Mouse (Mus musculus) right cerebral cortex, postnatal 25 days (tissue): ENCODE data around the gene Nr5a1.

Source experiments
- DNase-seq: peaks from one replicate; pipeline ENCODE4 v3.0.0; 2022

Gene Nr5a1

GRCm38 (mm10) chr2:38714324-38714723, at the start of gene Nr5a1:
Gene Nr5a1 (minus strand): TSS chr2:38714542.
- DNase-seq, result no peak

- no peak for DNase-seq
Observed at GRCm38 (mm10) chr2:38739847-38740246, 25.5 kb upstream of the Nr5a1 start.

DNA sequence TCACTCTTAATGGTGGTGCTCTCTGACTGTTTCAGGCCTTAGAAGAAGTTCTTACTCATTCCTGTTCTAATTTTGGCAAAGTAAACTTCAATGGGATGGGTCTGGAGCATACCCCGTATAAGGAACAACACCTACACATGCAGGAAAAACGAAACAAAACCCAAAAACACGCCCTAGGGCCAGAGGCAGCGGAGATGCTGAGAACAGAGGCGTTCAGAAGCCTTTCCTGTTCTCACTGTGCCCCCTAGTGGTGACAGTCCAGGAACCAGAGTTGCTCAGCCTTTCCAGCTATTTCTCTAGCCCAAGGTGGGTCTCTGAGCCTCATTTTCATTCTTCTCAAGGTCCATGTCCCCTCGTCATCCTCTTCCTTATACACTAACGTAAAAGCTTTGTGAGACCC, 25.1 kb upstream of the Nr5a1 start:
- peak; percentile 73 for DNase-seq

GRCm38 (mm10) chr2:38738601-38739301, 24.4 kb upstream of the Nr5a1 start:
- no peak for DNase-seq

- no peak for DNase-seq
Observed at GRCm38 (mm10) chr2:38735740-38736139, 21.4 kb upstream of the Nr5a1 start.

DNA sequence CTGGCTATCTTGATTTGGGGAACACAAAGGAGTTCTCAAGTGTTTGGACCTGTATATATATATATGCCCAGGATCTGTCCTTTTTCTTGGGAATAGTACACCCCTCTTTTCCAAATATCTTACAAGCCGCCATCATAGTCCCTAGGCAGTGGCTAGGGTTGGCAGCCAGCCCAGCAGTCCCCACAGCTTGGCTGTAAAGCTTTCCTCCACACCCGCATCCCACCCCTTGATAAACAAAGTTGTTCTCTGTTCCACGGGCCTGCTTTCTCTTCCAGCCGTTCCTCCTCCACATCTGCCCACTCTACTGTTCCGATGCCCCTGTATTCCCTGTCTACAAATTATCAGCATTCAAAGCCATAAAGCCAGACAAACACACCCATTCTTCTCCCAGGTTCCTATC, 20.4 kb upstream of the Nr5a1 start:
- no peak for DNase-seq

DNA sequence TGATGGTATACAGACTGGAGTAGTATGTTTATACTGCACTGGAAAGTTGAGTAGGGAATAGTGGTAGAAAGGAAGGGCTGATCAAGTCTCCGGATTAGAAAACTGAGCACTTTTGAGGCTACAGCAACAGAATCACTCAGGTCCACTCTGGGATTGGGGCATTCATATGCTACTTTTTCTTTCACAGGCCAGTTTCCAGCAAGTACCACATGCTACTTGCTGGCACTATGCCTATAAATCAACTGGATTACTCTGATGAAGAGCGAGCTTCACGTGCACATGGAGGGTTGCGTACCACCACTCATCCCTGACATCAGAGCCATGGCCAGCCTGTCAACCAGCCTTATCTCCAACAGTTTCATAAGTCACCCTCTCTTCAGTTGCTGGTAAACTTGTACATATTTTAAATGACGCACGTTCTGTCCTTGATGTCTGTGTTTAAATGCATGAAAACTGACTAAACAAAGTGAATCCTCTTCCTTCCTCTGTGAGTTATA, 16.0 kb upstream of the Nr5a1 start:
- no peak for DNase-seq

DNA sequence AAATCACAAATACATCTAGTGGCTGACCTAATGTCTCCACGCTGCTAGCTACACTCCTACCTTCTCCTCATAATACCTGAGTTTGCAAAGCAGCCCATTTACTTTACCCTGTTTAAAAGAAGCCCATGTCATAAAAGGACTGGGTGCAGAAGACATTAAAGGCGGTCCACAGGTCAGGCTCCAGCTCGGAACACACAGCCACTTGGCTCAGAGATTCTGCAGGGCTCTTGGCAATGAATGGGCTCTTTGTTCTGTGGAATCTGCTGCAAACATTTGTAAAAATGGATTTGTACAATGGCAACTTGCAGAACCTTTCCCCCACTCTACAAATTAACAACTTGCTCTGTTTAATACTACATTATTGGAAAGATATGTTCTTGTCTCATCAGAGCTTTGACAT, 11.1 kb upstream of the Nr5a1 start:
- DNase-seq, result no peak

GRCm38 (mm10) chr2:38723378-38723777, 9.0 kb upstream of the Nr5a1 start:
- no peak for DNase-seq

DNA sequence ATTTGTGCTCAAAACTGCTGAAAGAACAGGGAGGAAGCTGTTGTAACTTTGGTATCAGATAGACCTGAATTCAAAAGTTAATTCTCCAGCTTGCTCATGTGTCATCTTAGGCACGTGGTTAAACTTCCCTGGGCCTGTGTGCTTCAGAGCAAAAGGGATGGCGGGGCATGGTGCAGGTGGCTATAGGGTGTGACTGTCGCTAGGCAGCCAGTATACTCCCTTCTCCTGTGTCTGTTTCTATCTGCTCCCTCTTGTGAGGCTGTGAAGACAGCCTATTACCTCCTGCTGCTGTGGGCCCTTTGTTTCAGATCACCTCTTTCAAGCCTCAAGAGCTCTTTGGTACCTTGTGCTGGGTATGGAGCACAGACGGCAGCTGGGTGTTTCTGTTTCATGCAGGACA, 7.7 kb upstream of the Nr5a1 start:
- no peak for DNase-seq

DNA sequence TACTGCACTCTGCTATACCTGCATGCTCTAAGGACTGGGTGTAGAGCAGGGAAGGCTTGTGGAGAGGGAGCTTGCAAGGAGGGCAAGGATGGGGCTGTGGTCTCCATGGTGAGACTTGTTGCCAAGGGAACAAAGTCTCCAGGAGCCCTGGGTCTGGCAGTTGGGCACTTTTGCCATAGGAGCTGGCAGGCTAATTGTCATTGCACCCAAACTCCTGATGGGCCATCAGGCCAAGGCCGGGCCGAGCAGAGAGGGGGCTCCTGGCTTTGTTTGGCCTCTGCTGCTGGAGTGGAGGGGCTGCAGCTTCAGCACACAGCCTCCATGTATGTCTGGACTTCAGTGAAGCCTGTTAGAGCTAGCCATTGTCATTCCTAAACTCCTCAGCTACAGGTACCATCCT, 6.3 kb upstream of the Nr5a1 start:
- DNase-seq, result no peak

DNA sequence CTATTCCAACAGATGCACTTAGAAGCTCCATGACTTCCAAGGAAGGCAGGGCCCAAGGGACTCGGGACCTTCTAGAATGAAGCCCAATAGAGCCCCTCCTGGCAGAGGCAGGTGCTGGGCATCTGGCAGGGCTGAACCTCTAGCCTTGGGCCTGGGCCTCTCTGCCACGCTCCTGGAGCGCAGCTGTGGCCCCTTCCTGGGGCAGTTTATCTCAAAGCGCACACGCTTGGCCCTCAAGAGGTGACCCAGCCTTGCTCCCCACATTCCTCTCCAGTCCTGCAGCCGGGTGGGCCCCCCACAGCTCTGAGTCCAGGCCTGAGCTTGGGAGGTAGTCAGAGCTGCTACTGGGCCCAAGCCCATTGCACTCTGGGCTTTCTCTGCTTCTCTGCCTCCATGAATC, 5.0 kb upstream of the Nr5a1 start:
- DNase-seq, result no peak

- DNase-seq, result no peak
Observed at GRCm38 (mm10) chr2:38718676-38719075, 4.3 kb upstream of the Nr5a1 start.

DNA sequence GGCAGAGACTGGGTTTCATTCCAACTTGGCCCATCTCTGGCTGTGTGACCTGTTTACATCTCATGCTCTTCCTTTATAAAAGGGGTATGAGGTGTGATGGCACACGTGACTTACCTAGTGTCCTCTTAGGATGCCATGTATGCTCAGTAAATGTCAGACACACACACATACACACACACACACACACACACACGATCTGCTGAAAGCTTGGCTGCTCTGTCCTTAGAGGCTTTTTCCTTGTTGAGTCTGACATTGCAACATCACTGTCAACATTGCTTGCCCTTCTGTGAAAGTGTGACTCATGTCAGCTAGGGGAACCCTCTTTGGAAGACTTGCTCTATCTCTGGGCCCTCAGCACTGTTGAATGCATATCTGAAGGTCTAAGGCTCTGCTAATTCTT, 3.1 kb upstream of the Nr5a1 start:
- no peak for DNase-seq

- DNase-seq, result no peak
Observed at GRCm38 (mm10) chr2:38713596-38713995, 746 bp downstream of the Nr5a1 start.

DNA sequence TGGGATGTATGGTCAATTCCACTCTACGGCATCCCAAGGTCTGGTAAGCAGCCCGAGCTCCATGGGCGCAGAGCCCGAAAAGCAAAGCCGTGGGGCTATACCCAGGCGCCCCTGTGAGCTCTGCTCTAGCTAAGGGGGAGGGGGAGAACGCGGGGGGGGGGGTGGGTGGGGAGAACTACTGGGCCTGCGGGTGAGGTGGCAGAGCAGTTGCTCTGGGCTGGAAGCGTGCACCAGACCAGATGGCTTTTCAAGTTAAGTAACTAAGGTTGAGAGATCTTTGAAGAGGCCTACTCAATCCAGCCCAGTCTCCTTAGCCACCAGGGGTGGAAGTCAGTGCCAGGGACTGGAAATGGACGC, 1.6 kb downstream of the Nr5a1 start:
- no peak for DNase-seq

- no peak for DNase-seq
Observed at GRCm38 (mm10) chr2:38712076-38712768, 2.1 kb downstream of the Nr5a1 start.

- DNase-seq, result no peak
Observed at GRCm38 (mm10) chr2:38711421-38711861, 2.9 kb downstream of the Nr5a1 start.

DNA sequence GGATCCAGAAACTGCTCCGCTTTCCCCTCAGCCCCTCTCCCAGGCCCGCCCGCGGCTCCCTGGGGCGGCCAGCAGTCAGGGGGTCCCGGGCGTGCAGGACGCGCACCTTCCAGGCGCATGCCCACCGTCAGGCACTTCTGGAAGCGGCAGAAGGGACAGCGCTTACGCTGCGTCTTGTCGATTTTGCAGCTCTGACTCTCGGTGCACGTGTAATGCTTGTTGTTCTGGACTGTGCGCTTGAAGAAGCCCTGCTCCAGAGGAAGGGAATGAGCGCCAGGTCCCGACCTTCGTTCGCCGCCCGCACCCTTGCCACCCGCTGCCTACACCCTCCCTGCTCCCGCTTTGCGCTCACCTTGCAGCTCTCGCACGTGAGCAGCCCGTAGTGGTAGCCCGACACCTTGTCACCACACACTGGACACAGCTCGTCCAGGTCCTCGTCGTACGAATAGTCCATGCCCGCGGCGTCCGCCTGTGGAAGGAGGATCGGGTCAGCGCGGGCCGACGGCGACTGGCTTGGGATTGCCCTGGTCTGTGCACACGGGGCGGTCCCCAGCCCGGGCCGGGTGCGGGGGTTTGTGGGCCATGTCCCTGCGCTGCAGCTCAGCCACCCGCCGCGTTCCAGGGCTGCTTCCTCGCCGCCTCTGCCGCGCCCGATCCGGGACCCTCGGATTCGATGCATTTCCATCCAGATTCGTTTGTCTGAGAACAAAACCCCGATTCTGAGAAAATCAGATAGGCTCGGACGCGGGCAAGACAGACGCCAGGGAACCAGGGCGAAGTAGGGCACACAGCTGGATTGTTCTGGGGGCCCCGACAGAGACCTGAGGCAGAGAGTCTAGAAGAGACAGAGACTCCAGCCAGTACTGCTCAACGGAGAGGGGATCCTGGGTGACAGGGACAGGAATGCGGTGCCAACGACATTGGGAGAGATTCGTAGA, 3.8 kb downstream of the Nr5a1 start:
- peak; percentile 34 for DNase-seq

GRCm38 (mm10) chr2:38708907-38709688, 5.2 kb downstream of the Nr5a1 start:
- DNase-seq, result no peak

- DNase-seq, result no peak
Observed at GRCm38 (mm10) chr2:38706661-38707060, 7.7 kb downstream of the Nr5a1 start.

GRCm38 (mm10) chr2:38705036-38705435, 9.3 kb downstream of the Nr5a1 start:
- DNase-seq, result no peak

GRCm38 (mm10) chr2:38704336-38704735, 10.0 kb downstream of the Nr5a1 start:
- no peak for DNase-seq
